Mouse (Mus musculus) liver, embryonic 15.5 days (tissue): ENCODE results near the gene Arl15. TPM values are rescaled to one million over a fixed set of nuclear protein-coding genes. Genes with fewer than 3 reads are reported as not detected.
A peak's percentile ranks its signal among the peaks of the same experiment; 100 is the strongest.

Experiments used
- ATAC-seq: fragments of 200-750 bp; cut with Nextera tagmentation; 2 replicates; pipeline ENCODE4 v1.8.0; 2017; ENCODE audit warnings: moderate number of reproducible peaks, mild to moderate bottlenecking, moderate library complexity; ENCODE audit not compliant: insufficient read depth
- H3K27ac ChIP-seq: fragments of 300-500 bp; sonication (generic); replicated peaks from 2 replicates; pipeline ENCODE4 v1.5.1; 2015; ENCODE audit warnings: mild to moderate bottlenecking, inconsistent platforms
- H3K27me3 ChIP-seq: fragments of 300-500 bp; sonication (generic); 2 replicates; pipeline ENCODE4 v1.6.1; 2015; ENCODE audit warnings: mild to moderate bottlenecking, inconsistent platforms
- H3K36me3 ChIP-seq: fragments of 300-500 bp; sonication (generic); replicated peaks from 2 replicates; pipeline ENCODE4 v1.6.1; 2015; ENCODE audit warnings: moderate library complexity, mild to moderate bottlenecking, inconsistent platforms
- H3K4me1 ChIP-seq: fragments of 300-500 bp; sonication (generic); replicated peaks from 2 replicates; pipeline ENCODE4 v1.6.1; 2015; ENCODE audit warnings: inconsistent platforms
- H3K4me2 ChIP-seq: fragments of 300-500 bp; sonication (generic); 2 replicates; pipeline ENCODE4 v1.6.1; 2015; ENCODE audit warnings: moderate library complexity, mild to moderate bottlenecking, inconsistent platforms
- H3K4me3 ChIP-seq: fragments of 300-500 bp; sonication (generic); replicated peaks from 2 replicates; pipeline ENCODE4 v1.5.1; 2015; ENCODE audit warnings: mild to moderate bottlenecking, inconsistent platforms
- H3K9ac ChIP-seq: fragments of 300-500 bp; sonication (generic); 2 replicates; pipeline ENCODE4 v1.6.1; 2015; ENCODE audit warnings: moderate library complexity, mild to moderate bottlenecking, inconsistent platforms
- H3K9me3 ChIP-seq: fragments of 300-500 bp; sonication (generic); replicated peaks from 2 replicates; pipeline ENCODE4 v1.6.1; 2016; ENCODE audit warnings: inconsistent platforms
- WGBS: fragments of 180-500 bp; shearing (Covaris S2); methylation state at CpG from one replicate; pipeline ENCODE4 v1.1.7; 2015; ENCODE audit warnings: mixed read lengths; ENCODE audit not compliant: insufficient replicate concordance; 5-methylcytosine and 5-hydroxymethylcytosine counted together
- polyA plus RNA-seq: library from polyadenylated mRNA; unstranded; fragments of >200 nt; fragmentation: Nextera tagmentation; extraction: Ambion mirVana; gene quantifications from 2 replicates; pipeline ENCODE4 v1.2.1, GENCODE M21; 2015

Arl15 gene
- polyA plus RNA-seq, 1 experiment from 2014 or later: 2.4 TPM

DNA sequence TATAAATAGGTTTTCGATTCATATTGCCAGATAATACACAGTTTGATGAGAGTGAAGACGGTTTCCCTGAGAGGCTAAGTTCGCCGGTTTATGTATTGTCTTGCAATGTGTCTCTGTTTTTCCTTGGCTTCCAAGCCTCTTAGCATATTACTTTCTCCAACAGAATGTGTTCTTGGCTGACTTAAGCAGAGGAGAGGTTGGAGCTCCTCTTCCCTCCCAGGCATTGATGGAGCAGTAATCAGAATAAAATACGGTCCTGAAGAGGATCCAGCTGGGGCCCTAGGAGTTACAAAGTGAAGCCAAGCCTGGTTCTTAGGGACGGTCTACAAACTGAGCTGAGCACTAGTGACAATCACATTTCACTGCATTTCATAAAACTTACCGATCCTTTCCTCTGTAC lies 232.4 kb downstream of the Arl15 start:
- no peaks in the 10 kb centered on the region for H3K27me3 ChIP-seq
- H3K4me3 ChIP-seq: no peak overlapping the region
- no peak overlapping the region for H3K27ac ChIP-seq
- WGBS: 80% methylated on average over 7 of the region's 7 CpGs
- H3K4me2 ChIP-seq: no peak overlapping the region
- no peaks in the 10 kb centered on the region for H3K4me1 ChIP-seq
- ATAC-seq: no peak
- no peaks in the 10 kb centered on the region for H3K36me3 ChIP-seq
- no peak overlapping the region for H3K9ac ChIP-seq
- no peaks in the 10 kb centered on the region for H3K9me3 ChIP-seq

DNA sequence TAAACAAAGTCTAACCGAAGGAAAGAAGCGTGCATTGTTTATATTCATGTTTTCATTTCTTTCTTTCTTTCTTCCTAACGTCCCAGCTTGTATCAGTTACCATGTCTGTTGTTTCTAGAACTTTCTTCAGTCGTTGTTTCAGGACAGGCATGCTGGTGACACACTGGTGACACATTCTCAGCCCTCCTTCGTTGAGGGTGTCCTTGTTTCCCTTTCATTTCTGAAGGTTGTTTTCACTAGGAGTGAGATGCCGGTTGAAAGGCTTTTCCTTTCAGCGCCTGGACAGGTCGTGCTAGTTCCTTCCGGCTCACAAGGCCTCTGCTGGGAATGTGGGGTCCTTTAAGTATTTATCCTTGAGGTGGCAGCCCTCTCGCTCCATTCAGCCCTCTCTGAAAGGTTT lies 253.8 kb downstream of the Arl15 start:
- WGBS: 61% methylated on average over 10 of the region's 10 CpGs
- Histone ChIP-seq H3K4me3 (no peak overlapping the region), H3K9ac (no peak overlapping the region), H3K27me3 (no peaks in the 10 kb centered on the region), H3K9me3 (no peaks in the 10 kb centered on the region), H3K4me1 (no peaks in the 10 kb centered on the region), H3K27ac (no peak overlapping the region), H3K36me3 (no peaks in the 10 kb centered on the region), H3K4me2 (no peak overlapping the region)
- ATAC-seq: no peak

DNA sequence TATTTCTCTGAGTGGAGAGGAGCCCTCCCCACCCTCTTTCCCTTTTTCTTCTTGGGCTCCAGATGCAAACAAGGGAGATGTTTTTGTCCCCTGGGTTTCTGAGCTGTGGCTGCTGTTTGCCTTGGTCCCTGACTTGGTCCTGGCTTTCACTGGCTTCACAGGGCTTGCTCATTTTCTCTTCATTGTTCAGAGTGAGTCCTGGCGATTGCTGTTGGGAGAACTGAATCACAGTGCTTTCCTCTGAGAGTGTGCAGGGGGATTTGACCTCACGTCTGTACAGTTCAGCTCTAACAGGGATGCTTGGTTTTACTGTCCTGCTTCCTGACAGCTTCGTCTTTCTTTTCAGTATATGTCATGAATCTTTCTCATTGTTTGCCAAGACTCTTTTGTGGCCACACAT lies 254.4 kb downstream of the Arl15 start:
- Histone ChIP-seq H3K36me3 (no peaks in the 10 kb centered on the region), H3K9ac (no peak overlapping the region), H3K4me1 (no peaks in the 10 kb centered on the region), H3K9me3 (no peaks in the 10 kb centered on the region), H3K4me2 (no peak overlapping the region), H3K27me3 (no peaks in the 10 kb centered on the region), H3K27ac (no peak overlapping the region), H3K4me3 (no peak overlapping the region)
- WGBS: 55% methylated on average over 3 of the region's 3 CpGs
- no peak for ATAC-seq

DNA sequence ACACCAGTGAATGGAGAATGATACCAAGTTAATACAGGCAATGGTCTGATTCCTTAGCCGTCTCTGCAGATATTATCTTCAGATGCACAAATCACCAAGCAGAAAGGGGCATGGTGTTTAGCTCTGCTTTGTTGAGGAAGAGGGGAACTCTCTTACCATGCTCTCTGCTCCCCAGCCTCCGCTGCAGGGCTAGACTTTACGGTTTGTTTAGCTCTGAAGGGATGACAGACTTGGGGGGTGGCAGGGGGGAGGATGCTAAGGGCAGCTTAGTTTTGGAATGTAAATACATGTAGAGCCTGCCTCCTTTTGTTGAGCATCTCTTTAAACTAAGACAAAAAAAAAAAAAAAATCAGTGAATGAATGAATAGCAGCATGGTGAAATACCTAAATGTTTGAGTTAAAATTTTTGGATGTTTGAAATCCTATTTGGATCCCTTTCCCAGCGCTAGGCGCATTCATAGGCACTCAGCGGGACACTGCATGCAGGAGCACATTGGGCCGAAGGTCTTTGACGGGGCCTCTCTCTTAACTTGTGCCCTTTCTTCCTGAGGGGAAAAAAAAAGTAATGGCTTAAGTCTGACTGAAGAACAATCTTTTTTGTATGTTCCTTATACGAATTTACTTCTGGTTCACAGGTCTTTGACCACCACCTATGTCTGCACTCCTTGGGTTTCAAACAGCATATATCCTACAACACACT lies 257.0 kb downstream of the Arl15 start:
- Histone ChIP-seq H3K27ac (no peak overlapping the region), H3K27me3 (no peaks in the 10 kb centered on the region), H3K9me3 (no peaks in the 10 kb centered on the region), H3K4me3 (no peak overlapping the region), H3K9ac (no peak overlapping the region), H3K4me1 (no peaks in the 10 kb centered on the region), H3K4me2 (no peak overlapping the region), H3K36me3 (no peaks in the 10 kb centered on the region)
- WGBS: 68% methylated on average over 9 of the region's 9 CpGs
- no peak for ATAC-seq

DNA sequence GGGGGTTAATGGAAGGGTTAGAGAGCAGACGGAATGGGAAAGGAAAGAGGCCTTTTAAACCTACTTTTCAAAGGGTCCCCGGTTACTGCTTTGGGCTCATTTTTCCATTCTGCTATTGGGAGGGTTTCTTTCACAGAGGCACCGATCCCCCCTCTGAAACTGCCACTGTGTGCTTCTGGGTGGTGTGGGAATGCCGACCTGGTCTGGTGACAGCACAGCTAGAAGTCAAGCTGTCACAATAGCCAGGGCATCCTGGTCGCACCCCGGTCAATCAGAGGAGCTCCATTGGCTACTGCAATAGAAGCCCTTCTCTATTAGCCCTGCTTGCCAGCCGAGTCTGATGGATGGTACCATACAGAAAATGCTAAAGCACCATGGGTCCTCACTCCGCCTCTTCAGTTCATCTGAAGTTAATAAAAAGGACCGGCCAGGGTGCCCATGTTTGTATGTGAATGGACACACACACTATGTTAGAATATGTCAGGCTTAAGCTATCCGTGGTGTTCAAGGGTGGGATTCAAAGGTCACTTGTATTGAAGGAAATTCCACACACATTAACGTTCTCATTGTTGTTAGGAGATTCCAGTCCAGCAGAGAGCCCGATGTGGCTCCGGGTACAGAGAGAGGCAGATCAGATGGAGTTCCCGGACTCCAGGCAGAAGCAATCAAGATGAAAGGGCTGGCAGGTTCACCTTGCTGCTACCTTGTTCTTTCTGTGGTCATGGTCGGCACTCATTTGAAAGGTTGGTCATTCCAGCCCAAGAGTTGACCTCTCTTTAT lies 258.3 kb downstream of the Arl15 start:
- WGBS: 77% methylated on average over 15 of the region's 15 CpGs
- Histone ChIP-seq H3K27me3 (no peaks in the 10 kb centered on the region), H3K4me1 (no peaks in the 10 kb centered on the region), H3K27ac (no peak overlapping the region), H3K9ac (no peak overlapping the region), H3K4me2 (no peak overlapping the region), H3K4me3 (no peak overlapping the region), H3K36me3 (no peaks in the 10 kb centered on the region), H3K9me3 (no peaks in the 10 kb centered on the region)
- ATAC-seq: no peak

DNA sequence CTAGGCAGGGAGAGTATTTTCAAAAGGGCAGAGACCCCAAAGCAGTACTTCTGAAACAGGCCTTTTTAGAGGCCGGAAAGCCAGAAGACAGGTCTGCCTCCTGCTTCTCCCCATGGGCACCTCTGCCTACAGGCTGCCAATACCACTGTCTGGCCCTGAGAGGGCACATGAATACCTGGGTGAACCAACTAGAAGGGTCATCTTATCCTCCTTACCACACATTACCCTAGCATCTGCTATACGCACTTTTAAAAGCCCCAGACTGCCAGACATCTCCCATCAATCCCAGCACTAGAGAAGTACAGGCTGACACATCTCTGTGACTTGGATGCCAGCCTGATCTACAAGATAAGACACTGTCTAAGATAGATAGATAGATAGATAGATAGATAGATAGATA lies 259.0 kb downstream of the Arl15 start:
- H3K4me2 ChIP-seq: no peak overlapping the region
- no peaks in the 10 kb centered on the region for H3K27me3 ChIP-seq
- 85% methylated on average over 2 of the region's 2 CpGs for WGBS
- H3K4me1 ChIP-seq: no peaks in the 10 kb centered on the region
- H3K9me3 ChIP-seq: no peaks in the 10 kb centered on the region
- no peak for ATAC-seq
- H3K36me3 ChIP-seq: no peaks in the 10 kb centered on the region
- H3K4me3 ChIP-seq: no peak overlapping the region
- no peak overlapping the region for H3K27ac ChIP-seq
- H3K9ac ChIP-seq: no peak overlapping the region

DNA sequence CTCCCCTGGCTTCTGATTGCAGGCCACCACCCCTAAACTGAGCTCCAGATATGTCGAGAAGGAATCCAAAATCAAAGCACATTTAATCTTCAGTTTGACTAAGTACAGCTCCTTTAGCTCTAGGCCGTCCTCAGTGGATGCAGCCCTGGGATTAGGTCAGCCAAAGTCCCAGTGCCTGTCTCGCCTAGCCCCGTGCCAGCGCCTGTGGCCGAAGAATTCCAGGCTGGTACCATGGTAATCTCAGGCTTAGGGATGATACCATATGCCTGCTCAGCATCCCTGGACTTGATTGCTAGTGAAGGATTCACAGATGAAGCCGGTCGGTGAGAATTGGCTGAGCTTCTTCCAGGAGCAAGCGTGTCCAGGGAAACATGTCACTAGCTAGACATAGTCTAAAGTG lies 261.4 kb downstream of the Arl15 start:
- 79% methylated on average over 9 of the region's 9 CpGs for WGBS

DNA sequence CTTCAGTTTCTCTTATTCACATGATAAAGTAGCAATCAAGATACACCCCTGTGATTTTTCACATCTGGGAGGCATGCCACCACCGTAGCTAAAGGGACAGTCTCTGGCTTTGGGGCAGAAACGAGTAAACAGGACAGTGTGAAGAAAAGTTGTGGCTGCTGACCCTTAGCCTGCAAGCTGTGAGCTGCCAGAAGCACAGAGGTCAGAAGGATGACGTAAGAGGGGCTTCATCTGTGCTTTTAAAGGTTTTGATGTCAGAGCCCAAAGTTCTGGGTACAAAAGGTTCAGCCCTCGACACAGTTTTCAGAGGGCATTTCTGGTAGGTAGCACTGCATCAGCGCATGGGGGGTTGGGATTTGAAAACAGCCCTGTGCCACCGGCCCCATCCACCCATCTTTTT lies 266.0 kb downstream of the Arl15 start:
- H3K36me3 ChIP-seq: no peaks in the 10 kb centered on the region
- peak; percentile 40; the same call in 1 of the 2 replicates for ATAC-seq
- no peaks in the 10 kb centered on the region for H3K27me3 ChIP-seq
- H3K4me3 ChIP-seq: no peak overlapping the region
- H3K9ac ChIP-seq: no peak overlapping the region
- no peaks in the 10 kb centered on the region for H3K9me3 ChIP-seq
- no peaks in the 10 kb centered on the region; the same call in 1 of the 2 replicates for H3K4me1 ChIP-seq
- H3K4me2 ChIP-seq: no peak overlapping the region
- no peak overlapping the region for H3K27ac ChIP-seq
- 64% methylated on average over 6 of the region's 6 CpGs for WGBS

More for the DNA sequence above, 261.4 kb downstream of the Arl15 start:
- Histone ChIP-seq H3K4me1 (no peaks in the 10 kb centered on the region), H3K4me2 (no peak overlapping the region), H3K27me3 (no peaks in the 10 kb centered on the region), H3K4me3 (no peak overlapping the region), H3K9me3 (no peaks in the 10 kb centered on the region), H3K27ac (no peak overlapping the region), H3K36me3 (no peaks in the 10 kb centered on the region), H3K9ac (no peak overlapping the region)
- no peak for ATAC-seq

DNA sequence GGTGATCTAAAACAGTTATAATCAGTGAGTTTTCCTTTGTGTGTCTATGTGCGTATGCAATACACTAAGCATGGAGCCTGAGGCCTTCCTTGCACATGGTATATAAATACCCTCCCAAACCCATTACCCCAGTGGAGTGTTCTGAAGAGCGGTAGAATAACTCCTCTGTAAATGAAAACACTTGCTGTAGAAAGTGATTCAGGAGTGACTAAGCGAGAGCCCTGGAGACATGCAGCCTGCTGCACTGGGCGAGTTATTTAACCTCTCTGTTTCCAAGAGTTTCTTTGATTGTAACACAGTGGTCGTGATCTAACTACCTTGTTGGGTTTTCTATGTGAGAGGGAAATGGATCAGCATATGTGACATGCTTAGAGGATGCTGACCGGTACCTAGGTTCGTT lies 266.9 kb downstream of the Arl15 start:
- ATAC-seq: no peak
- Histone ChIP-seq H3K27me3 (no peaks in the 10 kb centered on the region), H3K9ac (no peak overlapping the region), H3K36me3 (no peaks in the 10 kb centered on the region), H3K4me3 (no peak overlapping the region), H3K4me2 (no peak overlapping the region), H3K27ac (no peak overlapping the region), H3K4me1 (no peaks in the 10 kb centered on the region; the same call in none of the 2 replicates), H3K9me3 (no peaks in the 10 kb centered on the region)
- whole genome bisulfite sequencing: 78% methylated on average over 7 of the region's 7 CpGs

DNA sequence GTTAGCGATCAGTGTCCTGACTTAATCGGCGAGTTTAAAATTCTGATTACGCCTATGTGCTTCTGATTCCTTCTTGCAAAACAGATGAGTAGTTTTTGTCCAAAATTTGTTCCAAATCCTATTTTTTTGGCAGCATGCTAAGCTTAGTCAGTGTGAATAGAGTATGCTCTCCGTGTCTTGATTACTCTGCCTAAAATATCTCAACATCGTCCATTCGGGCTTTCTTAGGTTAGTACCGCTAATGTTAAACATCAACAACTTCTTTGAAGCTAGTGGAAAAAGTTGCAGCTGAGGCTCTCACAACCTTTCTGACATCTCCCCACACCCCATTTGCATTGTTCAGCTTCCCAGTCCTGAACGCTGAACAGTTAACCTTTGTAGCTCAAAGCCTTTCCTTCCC lies 269.8 kb downstream of the Arl15 start:
- no peak for ATAC-seq
- Histone ChIP-seq H3K4me3 (no peak overlapping the region), H3K4me1 (no peaks in the 10 kb centered on the region; the same call in none of the 2 replicates), H3K9me3 (no peaks in the 10 kb centered on the region), H3K27ac (no peak overlapping the region), H3K27me3 (no peaks in the 10 kb centered on the region), H3K9ac (no peak overlapping the region), H3K4me2 (no peak overlapping the region), H3K36me3 (no peaks in the 10 kb centered on the region)
- WGBS: 77% methylated on average over 9 of the region's 9 CpGs

DNA sequence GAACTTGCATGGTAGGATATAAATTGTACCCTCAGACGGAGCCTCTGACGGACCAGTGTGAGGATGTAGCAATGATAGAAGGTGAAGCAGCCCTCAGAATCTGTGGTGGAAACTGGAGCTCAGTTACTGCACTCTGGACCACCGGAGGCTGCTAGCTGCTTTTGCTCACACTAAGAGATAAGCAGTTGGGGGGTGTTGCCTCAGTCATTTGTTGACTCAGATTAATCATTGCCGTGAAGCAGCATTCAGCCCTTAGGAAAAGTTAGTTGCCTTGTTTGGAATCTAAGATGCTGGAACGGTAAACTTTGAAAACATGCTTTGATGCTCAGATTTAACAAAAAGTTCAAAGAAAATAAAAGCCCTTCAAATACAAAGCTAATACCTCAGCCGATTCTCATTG lies 270.7 kb downstream of the Arl15 start:
- H3K27ac ChIP-seq: peak overlapping the region; percentile 42; the same call in 1 of the 2 replicates
- no peak overlapping the region for H3K4me3 ChIP-seq
- H3K36me3 ChIP-seq: no peaks in the 10 kb centered on the region
- WGBS: 64% methylated on average over 6 of the region's 6 CpGs
- no peaks in the 10 kb centered on the region; the same call in none of the 2 replicates for H3K4me1 ChIP-seq
- H3K4me2 ChIP-seq: peak overlapping the region; percentile 18; the same call in 1 of the 2 replicates
- peak; percentile 44; the same call in 1 of the 2 replicates for ATAC-seq
- no peaks in the 10 kb centered on the region for H3K27me3 ChIP-seq
- H3K9me3 ChIP-seq: no peaks in the 10 kb centered on the region
- no peak overlapping the region for H3K9ac ChIP-seq
